Mouse (Mus musculus) CH12.LX (cell line): ENCODE measurements around the gene Fgfr2. TPM values are rescaled to one million over a fixed set of nuclear protein-coding genes. Genes with fewer than 3 reads are reported as not detected.

Experiments
- DNase-seq: peaks from one replicate; pipeline ENCODE4 v3.0.0-alpha.2; 2013; ENCODE audit errors: extremely low read depth
- H3K27ac ChIP-seq: 2 replicates; pipeline ENCODE4 v1.5.1; 2012; ENCODE audit warnings: low read depth, mild to moderate bottlenecking, control low read depth, moderate library complexity; ENCODE audit not compliant: insufficient read depth
- H3K27me3 ChIP-seq: replicated peaks from 2 replicates; pipeline ENCODE3; 2012; ENCODE audit warnings: inconsistent platforms
- H3K36me3 ChIP-seq, 2 experiments: replicated peaks in 1 of 2; 2 replicates each; pipeline versions ENCODE3 to v1.6.1; 2012; ENCODE audit warnings: inconsistent platforms in 1 of 2, low read length in 1 of 2, mild to moderate bottlenecking in 1 of 2, mixed read lengths in 1 of 2, moderate library complexity in 1 of 2; ENCODE audit not compliant: control insufficient read depth in 1 of 2, insufficient read depth in 1 of 2
- H3K4me1 ChIP-seq, 2 experiments: 2 replicates each; pipeline ENCODE4 v1.6.1; 2012; ENCODE audit warnings: inconsistent platforms in 1 of 2, moderate library complexity in 1 of 2; ENCODE audit not compliant: insufficient read depth in 2 of 2, control insufficient read depth in 1 of 2
- H3K4me2 ChIP-seq: 2 replicates; pipeline ENCODE4 v1.6.1; 2012; ENCODE audit warnings: low read depth, mild to moderate bottlenecking, control low read depth; ENCODE audit not compliant: poor library complexity, insufficient read depth, severe bottlenecking
- H3K4me3 ChIP-seq, 3 experiments: fragments of 150-350 bp in 1 of 3; sonication (generic) in 1 of 3; replicated peaks in 1 of 3; 2 replicates each; pipeline versions ENCODE3 to v1.5.1; 2011 to 2012; ENCODE audit warnings: low read depth in 2 of 3, low read length in 2 of 3, mild to moderate bottlenecking in 2 of 3, moderate library complexity in 2 of 3, control low read depth in 1 of 3, improper control_type of control experiment in 1 of 3, inconsistent platforms in 1 of 3, mixed read lengths in 1 of 3; ENCODE audit not compliant: poor library complexity in 1 of 3
- H3K79me2 ChIP-seq: replicated peaks from 2 replicates; pipeline ENCODE4 v1.6.1; 2012; ENCODE audit warnings: mild to moderate bottlenecking, moderate library complexity; ENCODE audit not compliant: control insufficient read depth, poor library complexity, insufficient read depth, severe bottlenecking; ENCODE audit errors: extremely low read depth
- H3K9ac ChIP-seq: 2 replicates; pipeline ENCODE4 v1.6.1; 2012; ENCODE audit warnings: low read depth, mild to moderate bottlenecking, control low read depth, moderate library complexity; ENCODE audit not compliant: insufficient read depth
- H3K9me3 ChIP-seq: replicated peaks from 2 replicates; pipeline ENCODE3; 2012; ENCODE audit warnings: low read length, inconsistent platforms, mixed read lengths
- BHLHE40 ChIP-seq: IDR thresholded peaks from 2 replicates; pipeline ENCODE4 v1.6.1; 2011; ENCODE audit warnings: mild to moderate bottlenecking, low read depth, low read length, improper control_type of control experiment
- CHD1 ChIP-seq: IDR thresholded peaks from 2 replicates; pipeline ENCODE4 v1.6.1; 2012; ENCODE audit warnings: low read depth, low read length, improper control_type of control experiment, inconsistent platforms
- CHD2 ChIP-seq: IDR thresholded peaks from 2 replicates; pipeline ENCODE4 v1.6.1; 2011; ENCODE audit warnings: low read length, improper control_type of control experiment
- CTCF ChIP-seq, 2 experiments: IDR thresholded peaks in 1 of 2; conservative IDR thresholded peaks in 1 of 2; 2 replicates each; pipeline ENCODE4 v1.5.1; 2011 to 2012; ENCODE audit warnings: low read depth in 2 of 2, low read length in 2 of 2, improper control_type of control experiment in 1 of 2, inconsistent platforms in 1 of 2, mild to moderate bottlenecking in 1 of 2, moderate library complexity in 1 of 2
- ELF1 ChIP-seq: IDR thresholded peaks from 2 replicates; pipeline ENCODE4 v1.6.1; 2014; ENCODE audit warnings: low read depth, mild to moderate bottlenecking, inconsistent platforms, low read length, improper control_type of control experiment
- IRF4 ChIP-seq: IDR thresholded peaks from 2 replicates; pipeline ENCODE4 v1.6.1; 2014; ENCODE audit warnings: low read depth, mild to moderate bottlenecking, inconsistent platforms, low read length, improper control_type of control experiment
- JUN ChIP-seq: IDR thresholded peaks from 2 replicates; pipeline ENCODE4 v1.6.1; 2011; ENCODE audit warnings: low read depth, mild to moderate bottlenecking, low read length, improper control_type of control experiment, moderate library complexity; ENCODE audit not compliant: insufficient read depth
- JUND ChIP-seq: conservative IDR thresholded peaks from 2 replicates; pipeline ENCODE4 v1.6.1; 2011; ENCODE audit warnings: low read depth, low read length, improper control_type of control experiment
- KAT2A ChIP-seq: IDR thresholded peaks from 2 replicates; pipeline ENCODE4 v1.6.1; 2012; ENCODE audit warnings: low read length, improper control_type of control experiment, inconsistent platforms; ENCODE audit not compliant: insufficient replicate concordance
- MAZ ChIP-seq: IDR thresholded peaks from 2 replicates; pipeline ENCODE4 v1.6.1; 2012; ENCODE audit warnings: low read depth, mild to moderate bottlenecking, inconsistent platforms, low read length, improper control_type of control experiment, moderate library complexity
- MEF2A ChIP-seq: IDR thresholded peaks from 2 replicates; pipeline ENCODE4 v1.6.1; 2014; ENCODE audit warnings: low read depth, mild to moderate bottlenecking, inconsistent platforms, low read length, improper control_type of control experiment, borderline replicate concordance
- MXI1 ChIP-seq: IDR thresholded peaks from 2 replicates; pipeline ENCODE4 v1.6.1; 2011; ENCODE audit warnings: mild to moderate bottlenecking, low read depth, low read length, improper control_type of control experiment
- NELFE ChIP-seq: IDR thresholded peaks from 2 replicates; pipeline ENCODE4 v1.6.1; 2011; ENCODE audit warnings: low read depth, low read length, improper control_type of control experiment
- POLR2A ChIP-seq: IDR thresholded peaks from 2 replicates; pipeline ENCODE4 v1.6.1; 2011; ENCODE audit warnings: low read depth, mild to moderate bottlenecking, improper control_type of control experiment, low read length
- POLR2AphosphoS2 ChIP-seq: IDR thresholded peaks from 2 replicates; pipeline ENCODE4 v1.6.1; 2011; ENCODE audit warnings: low read depth, low read length, improper control_type of control experiment
- RAD21 ChIP-seq: IDR thresholded peaks from 2 replicates; pipeline ENCODE4 v1.6.1; 2011; ENCODE audit warnings: low read depth, mild to moderate bottlenecking, low read length, improper control_type of control experiment, moderate library complexity
- RCOR1 ChIP-seq: conservative IDR thresholded peaks from 2 replicates; pipeline ENCODE4 v1.6.1; 2012; ENCODE audit warnings: low read depth, mild to moderate bottlenecking, inconsistent platforms, low read length, improper control_type of control experiment
- SIN3A ChIP-seq: IDR thresholded peaks from 2 replicates; pipeline ENCODE4 v1.6.1; 2012; ENCODE audit warnings: low read length, improper control_type of control experiment, inconsistent platforms
- SMC3 ChIP-seq: IDR thresholded peaks from 2 replicates; pipeline ENCODE4 v1.6.1; 2011; ENCODE audit warnings: low read depth, low read length, improper control_type of control experiment
- TBP ChIP-seq: conservative IDR thresholded peaks from 2 replicates; pipeline ENCODE4 v1.6.1; 2011; ENCODE audit warnings: low read depth, low read length, improper control_type of control experiment
- USF1 ChIP-seq: IDR thresholded peaks from 2 replicates; pipeline ENCODE4 v1.6.1; 2014; ENCODE audit warnings: low read depth, mild to moderate bottlenecking, inconsistent platforms, low read length, improper control_type of control experiment
- USF2 ChIP-seq: conservative IDR thresholded peaks from 2 replicates; pipeline ENCODE4 v1.6.1; 2011; ENCODE audit warnings: low read depth, low read length, improper control_type of control experiment
- ZMIZ1 ChIP-seq: IDR thresholded peaks from 2 replicates; pipeline ENCODE4 v1.6.1; 2012; ENCODE audit warnings: low read depth, mild to moderate bottlenecking, inconsistent platforms, low read length, improper control_type of control experiment
- dilution Hi-C: fragments of 300-500 bp; cut with MboI; formaldehyde crosslinking; loops from 2 replicates; pipeline ENCODE4 v1.14.3; 2020; ENCODE audit warnings: low sequenced_read_pairs; ENCODE audit not compliant: extremely low pct_unique_long_range_greater_than_20kb, extremely low pct_ligation_motif_present
- in situ Hi-C: fragments of 300-500 bp; cut with MboI; formaldehyde crosslinking; loops from 3 replicates; pipeline ENCODE4 v1.14.3; 2019; ENCODE audit warnings: low sequenced_read_pairs, low pct_ligation_motif_present, low pct_unique_long_range_greater_than_20kb, mixed read lengths
- polyA plus RNA-seq: library from polyadenylated mRNA; unstranded; fragments of >175 nt; gene quantifications from 2 replicates; pipeline ENCODE4 v1.2.1, GENCODE M21; 2012; ENCODE audit warnings: low read depth; ENCODE audit not compliant: insufficient read length
- total RNA-seq, 2 experiments: library from RNA; depleted of rRNA; stranded (reverse); fragments of 300-350 nt in 1 of 2; fragments of >200 nt in 1 of 2; gene quantifications; 2 replicates each; pipeline ENCODE4 v1.2.3; 2012 to 2014

Gene Fgfr2
- total and polyA plus RNA-seq, 3 experiments, result not detected

DNA sequence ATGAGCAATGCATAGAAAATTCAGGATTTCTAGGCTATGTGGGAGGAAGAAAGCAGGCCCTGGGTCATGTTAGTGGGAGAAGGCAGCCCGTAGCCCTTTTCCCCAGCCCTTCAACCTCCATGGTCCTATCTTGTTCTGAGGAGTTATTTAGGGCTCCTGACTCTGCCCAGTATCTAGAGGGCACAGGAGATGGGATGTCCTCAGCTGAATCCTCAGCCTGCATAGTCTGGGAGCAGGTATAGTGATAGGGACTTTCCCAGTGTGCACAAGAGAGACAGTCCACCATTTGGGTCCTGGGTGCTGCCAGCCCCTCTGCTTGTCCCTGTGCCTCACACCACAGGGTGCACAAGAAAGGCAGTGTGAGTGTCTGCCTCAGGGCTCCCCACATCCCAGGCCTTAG lies 2144.6 kb downstream of the Fgfr2 start:
- TF ChIP-seq ELF1, result no peak
- no peak for TF ChIP-seq SIN3A
- no peak for TF ChIP-seq MEF2A
- no peak for TF ChIP-seq MXI1
- no peak for TF ChIP-seq JUND
- TF ChIP-seq CHD1, result no peak
- no peak for TF ChIP-seq IRF4
- no peak for TF ChIP-seq POLR2AphosphoS2
- no peak for TF ChIP-seq POLR2A
- no peak for TF ChIP-seq JUN
- no peak for TF ChIP-seq CHD2
- no peak for TF ChIP-seq RAD21
- TF ChIP-seq ZMIZ1, result no peak
- TF ChIP-seq RCOR1, result no peak
- TF ChIP-seq NELFE, result no peak
- no peak for TF ChIP-seq TBP
- TF ChIP-seq MAZ, result no peak
- Histone ChIP-seq H3K9ac (no peak overlapping the region), H3K4me3 (no peak overlapping the region), H3K4me1 (peaks cover 7 to 15% of the 10 kb centered on the region in 2 experiments; a peak in 3 of 4 replicates), H3K4me2 (no peak overlapping the region), H3K27ac (no peak overlapping the region), H3K79me2 (no peaks in the 10 kb centered on the region), H3K36me3 (no peaks in the 10 kb centered on the region), H3K9me3 (no peaks in the 10 kb centered on the region), H3K27me3 (peaks cover 96% of the 10 kb centered on the region)
- no peak for DNase-seq
- in situ Hi-C loops (no loop called here), dilution Hi-C loops (no loop called here)

DNA sequence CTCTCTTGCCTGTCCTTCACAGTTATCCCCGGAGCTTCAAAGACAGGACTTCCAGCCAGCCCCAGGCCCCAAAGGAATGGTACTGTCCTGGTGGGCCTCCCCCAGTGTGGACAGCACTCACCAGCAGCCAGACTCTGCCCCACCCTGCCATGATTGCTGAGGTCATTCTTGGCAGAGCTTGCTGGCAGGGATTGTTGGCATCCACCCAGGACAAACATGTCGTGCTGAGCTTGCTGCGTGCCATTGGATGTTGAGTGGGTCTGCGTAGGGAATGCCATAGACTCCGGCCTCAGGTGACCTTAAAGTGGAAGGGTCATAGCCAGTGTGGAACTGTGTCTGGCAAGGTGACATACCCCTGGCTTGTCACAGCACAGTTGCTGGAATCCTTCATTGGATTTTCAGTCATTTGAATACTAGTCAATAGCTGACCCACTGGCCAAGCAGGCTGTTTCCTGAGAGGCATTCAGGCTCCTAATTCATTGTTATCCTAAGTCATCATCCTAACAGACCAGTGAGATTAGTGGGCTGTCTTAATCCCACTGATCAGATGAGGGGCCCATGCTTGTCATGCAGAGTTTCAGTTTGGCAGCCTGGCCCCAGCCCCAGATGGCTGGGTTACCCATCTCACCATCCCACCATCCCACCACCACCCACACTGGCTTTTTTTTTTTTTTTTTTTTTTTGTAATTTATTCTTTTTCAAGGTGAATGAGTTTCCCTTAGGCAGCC lies 2145.2 kb downstream of the Fgfr2 start:
- H3K9me3 ChIP-seq, result no peaks in the 10 kb centered on the region
- dilution Hi-C loops, result no loop called here

More for the DNA sequence above, 2145.2 kb downstream of the Fgfr2 start:
- H3K4me1 ChIP-seq, result peaks cover 7 to 15% of the 10 kb centered on the region in 2 experiments; a peak in 3 of 4 replicates
- TF ChIP-seq CHD1 (no peak), MEF2A (no peak), KAT2A (no peak), ELF1 (no peak), NELFE (no peak), USF1 (no peak), RAD21 (no peak), ZMIZ1 (no peak), USF2 (no peak), SMC3 (no peak), BHLHE40 (no peak), CTCF (conservative IDR thresholded peaks at IDR 0.05 in 1 of 2, IDR thresholded peaks at IDR 0.05 in 1 of 2; ENCODE audit: low read depth in 2 of 2, low read length in 2 of 2) (no peak), JUND (no peak), RCOR1 (no peak)
- TF ChIP-seq, all 38 proteins: peak for 0
- Histone ChIP-seq H3K4me2 (no peak overlapping the region), H3K36me3 (no peaks in the 10 kb centered on the region), H3K27me3 (peaks cover 96% of the 10 kb centered on the region), H3K27ac (no peak overlapping the region), H3K79me2 (no peaks in the 10 kb centered on the region), H3K4me3 (no peak overlapping the region), H3K9ac (no peak overlapping the region)
- no peak for DNase-seq
- in situ Hi-C loops, result no loop called here
